ENCODE assay signal across 21 mouse cellular contexts in the genomic region with DNA sequence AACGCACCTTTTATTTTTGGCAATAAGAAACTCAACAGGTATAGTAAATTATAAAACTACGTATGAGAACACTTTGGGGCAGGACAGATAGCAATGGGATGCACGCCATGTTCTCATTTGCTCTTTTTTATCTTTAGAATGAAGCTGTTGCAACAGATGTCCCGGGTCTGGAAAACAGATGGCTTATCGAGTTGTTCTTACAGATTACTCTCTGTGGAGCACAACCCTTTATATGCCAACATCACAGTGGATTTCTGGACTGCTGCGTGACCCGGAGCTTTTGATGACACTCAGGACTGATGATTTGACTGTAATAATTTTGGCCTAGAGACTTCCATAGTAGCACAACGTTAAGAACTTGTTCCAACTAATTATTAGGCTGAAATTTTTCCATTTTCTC. TPM values are rescaled to one million over a fixed set of nuclear protein-coding genes. Genes with fewer than 3 reads are reported as not detected.
DNase-seq lines count a peak whose midpoint lies in the region; TF ChIP-seq lines count a peak whose summit lies in the region.
"Had no signal": no experiment of that assay in that cellular context is flagged by ENCODE, and none has a peak within 500 bp of the region (broad histone marks: within the 10 kb centered on the region; RNA-seq: fewer than 3 reads in every experiment).

No protein-coding gene starts in this region.

- TF ChIP-seq CTCF in left cerebral cortex, adult 2 months (IDR thresholded peaks at IDR 0.05): no peak

- no peak overlapping the region for H3K27ac ChIP-seq in left cerebral cortex, adult 2 months
- H3K27ac ChIP-seq: heart, embryonic 15.5 days; liver, embryonic 13.5 days; midbrain, embryonic 15.5 days had no signal

- intact Hi-C loops in left cerebral cortex, adult 2 months (cut with DNase I): no loop called here
- intact Hi-C loops in left cerebral cortex, postnatal 14 days (cut with DNase I): no loop called here

- DNase-seq in left cerebral cortex, adult 11 months (ENCODE audit: low spot score): peak; percentile 24
- no peak for DNase-seq in left cerebral cortex, adult 2 months (ENCODE audit: extremely low spot score in 1 of 2, low spot score in 2 of 2)
- peak; percentile 25 for DNase-seq in right cerebral cortex, adult 18-20 months
- DNase-seq in right cerebral cortex, postnatal 25 days: no peak
- DNase-seq in layer of hippocampus, adult 18-20 months (ENCODE audit: low spot score in 2 of 2): peak; percentile 72 to 94
- DNase-seq in left cerebral cortex, postnatal 14 days (ENCODE audit: low spot score in 2 of 2): peak; percentile 36 to 52
- no peak for DNase-seq in spleen, postnatal 14 days (ENCODE audit: low spot score in 2 of 2)
- DNase-seq in natural killer cell, adult 2 months (ENCODE audit: low spot score in 2 of 2): no peak
- DNase-seq: adrenal gland, postnatal 36 days; cerebellum, adult 2 months; cerebellum, postnatal 36 days; gastrocnemius, postnatal 25 days; kidney, postnatal 4 days; liver, embryonic 13.5 days; thymus, postnatal 25 days had no signal

- no peak overlapping the region for H3K4me3 ChIP-seq in left cerebral cortex, adult 2 months
- H3K4me3 ChIP-seq: heart, embryonic 15.5 days; liver, embryonic 13.5 days; midbrain, embryonic 15.5 days had no signal

RNA-seq across cellular contexts. Expression of gene B4galt4, which starts 25.7 kb away (rescaled TPM):
- total RNA-seq in left cerebral cortex, adult 2 months (2021): 10 to 100 TPM; 21.4 to 23.3 TPM
- total RNA-seq in layer of hippocampus, adult 18-20 months (2021): 10 to 100 TPM; 35.1 to 35.7 TPM
- total RNA-seq in left cerebral cortex, postnatal 14 days (2021): 10 to 100 TPM; 20.6 to 23.5 TPM
- total RNA-seq: CH12.LX, MEL had no signal

RNA-seq across cellular contexts. Expression of gene Upk1b, which starts 32.4 kb away (rescaled TPM):
- total RNA-seq in left cerebral cortex, adult 2 months (2021): 1 to 10 TPM; 1.4 to 1.7 TPM
- 1 to 10 TPM; 3.0 to 5.4 TPM for total RNA-seq in layer of hippocampus, adult 18-20 months (2021)
- total RNA-seq in left cerebral cortex, postnatal 14 days (2021): 1 to 10 TPM in 1 of 2 experiments, under 1 TPM in 1; 0.97 to 1.4 TPM
- total RNA-seq: CH12.LX; gastrocnemius, postnatal 25 days; hematopoietic stem cell, adult 5-6 weeks; megakaryocyte-erythroid progenitor cell, adult 5-6 weeks; MEL had no signal

RNA-seq across cellular contexts. Expression of gene Arhgap31, which starts 54.7 kb away (rescaled TPM):
- total RNA-seq in left cerebral cortex, adult 2 months (2021): 10 to 100 TPM; 19.1 to 20.6 TPM
- total RNA-seq in layer of hippocampus, adult 18-20 months (2021): 10 to 100 TPM; 18.0 to 19.5 TPM
- total RNA-seq in left cerebral cortex, postnatal 14 days (2021): 10 to 100 TPM; 19.9 to 20.6 TPM

Comparison
In these comparisons a context has a peak if more than half of its experiments do, and no peak if none do; other contexts are left out.
1. DNase-seq: peak in left cerebral cortex, adult 11 months (single experiment), right cerebral cortex, adult 18-20 months (single experiment), layer of hippocampus, adult 18-20 months (2 of 2) and left cerebral cortex, postnatal 14 days (2 of 2); none in left cerebral cortex, adult 2 months (0 of 2), right cerebral cortex, postnatal 25 days (single experiment), spleen, postnatal 14 days (0 of 2) and natural killer cell, adult 2 months (0 of 2).